Mouse (Mus musculus) intestine, postnatal 0 days (tissue): ENCODE results near the gene Grk2. TPM values are rescaled to one million over a fixed set of nuclear protein-coding genes. Genes with fewer than 3 reads are reported as not detected.

ENCODE experiments used
- ATAC-seq: fragments of 200-750 bp; cut with Nextera tagmentation; 2 replicates; pipeline ENCODE4 v1.8.0; 2017; ENCODE audit warnings: mild to moderate bottlenecking, moderate TSS enrichment, moderate library complexity
- H3K27ac ChIP-seq: fragments of 300-500 bp; sonication (generic); 2 replicates; pipeline ENCODE4 v1.5.1; 2014; ENCODE audit warnings: mild to moderate bottlenecking, low read depth, low read length, moderate library complexity
- H3K27me3 ChIP-seq: fragments of 300-500 bp; sonication (generic); replicated peaks from 2 replicates; pipeline ENCODE4 v1.6.1; 2014; ENCODE audit warnings: low read length, mixed read lengths; ENCODE audit not compliant: control insufficient read depth, insufficient read depth
- H3K36me3 ChIP-seq: fragments of 300-500 bp; sonication (generic); 2 replicates; pipeline ENCODE4 v1.6.1; 2014; ENCODE audit warnings: mild to moderate bottlenecking, moderate library complexity; ENCODE audit not compliant: control insufficient read depth, insufficient read depth
- H3K4me1 ChIP-seq: fragments of 300-500 bp; sonication (generic); replicated peaks from 2 replicates; pipeline ENCODE4 v1.6.1; 2014; ENCODE audit warnings: antibody characterized with exemption, low read length, mixed read lengths; ENCODE audit not compliant: control insufficient read depth, insufficient read depth
- H3K4me2 ChIP-seq: fragments of 300-500 bp; sonication (generic); replicated peaks from 2 replicates; pipeline ENCODE4 v1.6.1; 2014; ENCODE audit warnings: low read depth, mild to moderate bottlenecking, moderate library complexity
- H3K4me3 ChIP-seq: fragments of 300-500 bp; sonication (generic); 2 replicates; pipeline ENCODE4 v1.5.1; 2014; ENCODE audit warnings: low read depth, low read length
- H3K9ac ChIP-seq: fragments of 300-500 bp; sonication (generic); 2 replicates; pipeline ENCODE4 v1.6.1; 2014; ENCODE audit warnings: mild to moderate bottlenecking, low read depth, low read length
- H3K9me3 ChIP-seq: fragments of 300-500 bp; sonication (generic); 2 replicates; pipeline ENCODE4 v1.6.1; 2016; ENCODE audit warnings: mixed run types; ENCODE audit not compliant: control insufficient read depth
- CTCF ChIP-seq: sonication (generic); IDR thresholded peaks from 2 replicates; pipeline ENCODE4 v1.5.1; 2016; ENCODE audit warnings: low read depth, mild to moderate bottlenecking, control low read depth, antibody characterized with exemption, moderate library complexity
- WGBS: fragments of 180-500 bp; shearing (Covaris S2); extraction: QIAGEN DNeasy Blood & Tissue Kit; methylation state at CpG from one replicate; pipeline ENCODE4 v1.1.7; 2014; 5-methylcytosine and 5-hydroxymethylcytosine counted together
- polyA plus RNA-seq: library from polyadenylated mRNA; unstranded; fragments of >200 nt; fragmentation: Nextera tagmentation; extraction: Ambion mirVana; gene quantifications from 2 replicates; pipeline ENCODE4 v1.2.1, GENCODE M21; 2015

Grk2 gene
- polyA plus RNA-seq, 1 experiment from 2014 or later = 14.4 TPM

DNA sequence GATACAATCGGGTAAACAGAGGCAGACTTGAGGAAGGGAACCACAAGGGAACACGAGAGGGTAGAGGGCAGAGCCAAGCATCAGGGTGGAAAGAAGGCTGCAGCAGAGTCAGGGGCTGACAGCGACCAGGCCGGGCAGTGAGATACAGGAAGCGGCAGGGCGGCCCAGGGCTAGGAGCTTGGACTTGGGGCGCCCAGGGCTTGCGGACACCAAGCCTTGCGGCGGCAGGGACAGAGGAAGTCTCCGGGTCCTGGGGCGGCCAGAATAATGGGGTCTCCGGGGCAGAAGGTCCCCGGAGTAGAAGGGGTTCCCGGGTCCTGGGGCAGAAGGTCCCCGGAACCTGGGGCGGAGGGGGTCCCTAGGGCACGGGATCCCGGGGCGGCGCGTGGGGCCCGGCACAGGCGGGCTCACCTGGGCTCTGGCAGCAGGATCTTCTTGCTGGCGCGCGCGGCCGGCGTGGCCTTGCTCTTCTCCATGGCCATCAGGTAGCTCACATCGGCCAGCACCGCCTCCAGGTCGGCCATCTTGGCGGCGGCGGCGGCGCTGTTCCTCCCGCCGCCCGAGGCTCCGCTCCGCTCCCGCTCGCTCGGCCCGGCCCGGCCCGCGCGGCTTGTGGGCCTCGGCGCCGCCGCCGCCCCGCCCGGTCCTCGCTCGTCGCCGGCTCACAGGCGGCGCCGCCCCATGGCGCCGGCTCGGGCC, 382 bp downstream of the Grk2 start:
- under 1% methylated on average over 45 of the region's 68 CpGs for WGBS
- H3K4me3 ChIP-seq = peak overlapping the region; percentile 93
- peak overlapping the region; percentile 93 for H3K9ac ChIP-seq
- peak; percentile 67 for ATAC-seq
- H3K4me1 ChIP-seq = peaks cover 16% of the 10 kb centered on the region
- H3K9me3 ChIP-seq = no peaks in the 10 kb centered on the region
- peak overlapping the region; percentile 77 for H3K4me2 ChIP-seq
- H3K27ac ChIP-seq = peak overlapping the region; percentile 88
- no peak for TF ChIP-seq CTCF
- H3K36me3 ChIP-seq = peaks cover 5% of the 10 kb centered on the region; the same call in 1 of the 2 replicates
- no peaks in the 10 kb centered on the region for H3K27me3 ChIP-seq

DNA sequence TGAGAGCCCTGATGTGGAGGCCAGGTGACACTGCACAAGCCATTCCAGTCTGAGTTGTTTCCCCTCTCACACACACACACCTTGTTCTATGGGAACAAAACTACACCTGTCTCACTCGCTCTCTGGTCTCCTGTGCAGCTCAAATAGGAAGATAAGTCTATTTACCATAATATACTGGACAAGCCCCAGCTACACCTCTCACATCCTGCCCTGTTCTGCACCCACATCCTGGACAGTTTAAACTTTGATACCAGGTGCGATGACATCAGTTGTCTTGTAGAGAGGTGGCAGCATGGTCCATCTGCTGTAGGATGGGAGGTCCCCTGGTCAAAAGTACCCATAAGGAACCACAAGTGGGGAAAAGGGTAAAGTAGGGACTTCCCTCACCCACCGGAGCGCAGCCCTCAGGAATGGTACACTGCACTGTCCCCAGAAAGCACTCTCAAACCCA, 1.1 kb downstream of the Grk2 start:
- peak overlapping the region; percentile 77 for H3K4me2 ChIP-seq
- H3K4me1 ChIP-seq = peaks cover 21% of the 10 kb centered on the region
- ATAC-seq = no peak

DNA sequence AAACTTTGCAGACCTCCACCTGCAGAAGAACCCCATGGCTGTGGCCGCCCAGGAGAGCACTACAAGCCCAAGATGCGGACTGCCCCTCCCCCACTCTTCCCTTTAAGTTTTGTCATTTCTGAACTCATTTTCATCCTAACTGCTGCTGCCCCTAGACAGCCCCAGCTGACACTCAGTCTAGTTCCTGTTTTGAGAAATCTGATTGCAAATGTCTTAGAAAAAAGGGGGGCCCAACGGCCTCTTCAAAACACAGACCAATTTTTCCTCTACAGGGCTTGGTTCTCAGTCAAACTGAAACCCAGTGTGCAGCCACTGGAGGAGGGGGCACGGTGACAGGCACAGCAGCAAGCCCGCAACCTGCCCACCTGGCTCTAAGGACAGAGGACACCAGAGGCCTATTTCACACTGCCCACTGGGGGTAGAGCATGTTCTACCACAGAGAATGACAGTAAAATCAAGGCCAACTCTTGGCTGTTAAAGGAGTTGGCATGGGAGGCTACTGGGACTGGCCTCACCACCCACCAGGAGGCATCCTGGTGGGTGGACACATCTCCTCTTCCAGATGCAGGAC, 1.7 kb downstream of the Grk2 start:
- Histone ChIP-seq H3K9me3 (no peaks in the 10 kb centered on the region), H3K27me3 (no peaks in the 10 kb centered on the region), H3K27ac (peak overlapping the region; percentile 54), H3K4me1 (peaks cover 21% of the 10 kb centered on the region), H3K9ac (0 out of 2 replicates have a peak overlapping the region, but pooled peaks have one; percentile 93), H3K36me3 (peaks cover 5% of the 10 kb centered on the region; the same call in 1 of the 2 replicates), H3K4me3 (peak overlapping the region; percentile 93), H3K4me2 (peak overlapping the region; percentile 77)
- no peak for ATAC-seq
- 62% methylated on average over 5 of the region's 5 CpGs for WGBS
- no peak for TF ChIP-seq CTCF

More for the DNA sequence above, 1.1 kb downstream of the Grk2 start:
- peaks cover 5% of the 10 kb centered on the region; the same call in 1 of the 2 replicates for H3K36me3 ChIP-seq
- H3K27me3 ChIP-seq = no peaks in the 10 kb centered on the region
- H3K9me3 ChIP-seq = no peaks in the 10 kb centered on the region
- no peak for TF ChIP-seq CTCF
- H3K4me3 ChIP-seq = peak overlapping the region; percentile 93
- WGBS = 22% methylated on average over 4 of the region's 4 CpGs
- H3K27ac ChIP-seq = peak overlapping the region; percentile 54
- H3K9ac ChIP-seq = peak overlapping the region; percentile 93

DNA sequence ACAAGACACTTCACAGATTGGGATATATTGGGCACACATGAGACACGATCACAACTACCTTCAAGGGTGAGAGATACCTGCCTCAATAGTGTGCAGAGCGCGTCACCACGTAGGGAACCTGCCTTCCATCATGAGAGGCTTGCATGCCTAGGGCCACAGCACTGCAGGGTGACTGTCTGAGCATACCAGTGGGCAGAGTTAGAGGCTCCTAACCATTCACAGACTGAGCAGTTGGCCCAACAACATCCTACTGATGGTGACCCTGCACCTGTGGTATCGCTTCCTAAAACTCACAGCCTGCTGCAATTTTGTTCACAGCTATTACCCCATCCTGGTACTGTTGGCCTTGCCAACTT, 2.4 kb downstream of the Grk2 start:
- H3K9me3 ChIP-seq = no peaks in the 10 kb centered on the region
- no peak for TF ChIP-seq CTCF
- no peak for ATAC-seq
- peaks cover 5% of the 10 kb centered on the region; the same call in 1 of the 2 replicates for H3K36me3 ChIP-seq
- no peak overlapping the region for H3K4me3 ChIP-seq
- H3K4me1 ChIP-seq = peaks cover 21% of the 10 kb centered on the region
- no peaks in the 10 kb centered on the region for H3K27me3 ChIP-seq
- H3K4me2 ChIP-seq = no peak overlapping the region; the same call in 1 of the 2 replicates
- no peak overlapping the region for H3K9ac ChIP-seq
- no peak overlapping the region for H3K27ac ChIP-seq
- 79% methylated on average over 5 of the region's 5 CpGs for WGBS

DNA sequence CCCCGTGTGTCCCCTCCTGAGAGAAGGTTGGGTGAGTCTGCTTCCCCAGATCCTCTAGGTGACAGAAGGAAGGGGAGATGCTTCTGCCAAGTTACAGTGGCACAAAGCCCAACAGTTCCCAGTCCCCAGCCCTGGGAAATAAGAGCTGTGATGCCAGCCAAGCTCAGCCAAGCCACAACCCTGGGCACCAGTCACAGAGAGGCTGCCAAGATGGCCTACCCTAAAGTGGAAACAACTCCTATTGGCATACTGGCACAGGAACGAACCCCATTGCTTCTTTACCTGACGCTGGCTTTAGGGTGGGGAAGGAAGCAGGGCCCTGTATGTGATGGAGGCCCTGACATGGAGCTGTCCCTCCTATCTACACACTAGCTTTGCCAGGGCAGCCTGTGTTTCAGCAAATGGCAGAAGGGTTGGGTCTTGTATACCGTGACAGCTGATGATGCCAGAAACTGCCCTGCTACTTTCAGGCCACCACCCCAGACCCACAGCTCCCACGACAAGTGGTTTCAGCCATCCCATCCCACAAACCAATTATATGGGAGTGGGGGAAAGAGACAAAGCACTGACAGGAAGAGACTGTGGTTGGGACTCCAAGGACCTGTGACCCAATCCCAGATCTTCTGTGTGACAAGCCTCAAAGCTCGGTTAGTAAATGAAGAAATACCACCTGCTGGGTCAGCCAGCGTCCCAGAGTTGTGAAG, 2.9 kb downstream of the Grk2 start:
- Histone ChIP-seq H3K4me3 (no peak overlapping the region), H3K27me3 (no peaks in the 10 kb centered on the region), H3K9ac (no peak overlapping the region), H3K4me2 (peak overlapping the region; percentile 46), H3K36me3 (peaks cover 5% of the 10 kb centered on the region; the same call in 1 of the 2 replicates), H3K27ac (peak overlapping the region; percentile 57; the same call in 1 of the 2 replicates), H3K4me1 (peaks cover 21% of the 10 kb centered on the region), H3K9me3 (no peaks in the 10 kb centered on the region)
- ATAC-seq = no peak
- WGBS = 60% methylated on average over 7 of the region's 7 CpGs
- TF ChIP-seq CTCF = no peak
